Mouse (Mus musculus): ENCODE data around the gene Naa16. TPM values are rescaled to one million over a fixed set of nuclear protein-coding genes. Genes with fewer than 3 reads are reported as not detected.
A peak's percentile ranks its signal among the peaks of the same experiment; 100 is the strongest.

Gene Naa16
- polyA plus RNA-seq, 1 experiment from 2014 or later, result 16.8 TPM

DNA sequence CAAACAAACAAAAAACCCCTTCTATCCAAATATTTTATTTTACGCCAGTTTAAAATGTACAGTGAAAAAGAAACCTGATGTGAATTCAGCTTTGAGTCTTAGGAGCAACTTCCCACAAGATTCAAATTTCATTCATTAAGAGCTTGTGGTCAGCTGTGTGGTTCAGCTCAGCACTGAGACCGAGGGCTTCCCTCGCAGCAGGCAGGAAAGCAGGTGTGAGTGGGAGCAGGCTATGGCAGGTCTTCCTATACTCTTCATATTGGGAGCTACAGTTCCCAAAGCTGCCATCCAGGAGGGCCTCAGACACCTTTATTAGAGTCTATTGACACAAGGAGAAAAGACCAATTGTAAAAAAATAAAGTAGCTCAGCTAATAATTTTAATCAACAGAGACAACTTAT lies 55.0 kb downstream of the Naa16 start:
- no peak overlapping the region for H3K4me3 ChIP-seq (ENCODE audit: low read depth, low read length)
- TF ChIP-seq CTCF (IDR thresholded peaks at IDR 0.05; ENCODE audit: low read depth), result no peak
- peaks cover 35% of the 10 kb centered on the region for H3K36me3 ChIP-seq (ENCODE audit: control insufficient read depth, insufficient read depth)
- no peaks in the 10 kb centered on the region for H3K9me3 ChIP-seq (ENCODE audit: control insufficient read depth)
- WGBS, result 88% methylated on average over 3 of the region's 3 CpGs
- no peak overlapping the region for H3K4me2 ChIP-seq (replicated peaks; ENCODE audit: low read depth)
- H3K9ac ChIP-seq (ENCODE audit: low read depth, low read length), result no peak overlapping the region
- no peaks in the 10 kb centered on the region for H3K27me3 ChIP-seq (replicated peaks; ENCODE audit: control insufficient read depth, insufficient read depth, low read length)
- no peaks in the 10 kb centered on the region for H3K4me1 ChIP-seq (replicated peaks; ENCODE audit: control insufficient read depth, insufficient read depth, low read length)
- H3K27ac ChIP-seq (ENCODE audit: low read depth, low read length), result no peak overlapping the region
- no peak for ATAC-seq

DNA sequence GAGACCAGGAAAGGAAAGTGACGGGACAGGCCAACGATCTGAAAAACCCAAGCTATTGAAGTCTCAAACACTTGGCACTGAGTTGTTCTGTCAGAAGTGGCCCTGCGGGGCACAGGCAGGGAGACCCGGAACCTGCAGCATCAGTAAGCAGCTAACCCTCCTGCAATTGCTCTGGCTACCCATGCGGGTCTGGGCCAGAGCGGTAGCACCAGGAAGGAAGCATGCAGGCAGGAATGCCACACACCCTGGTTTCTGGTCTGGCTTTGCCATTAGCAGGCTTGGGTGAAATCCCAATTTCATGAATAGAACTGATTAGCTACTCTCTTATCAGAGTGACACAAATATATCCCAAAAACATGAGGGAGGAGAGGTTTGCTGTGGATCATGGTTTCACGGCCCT lies 58.6 kb downstream of the Naa16 start:
- no peak for ATAC-seq
- H3K9ac ChIP-seq (ENCODE audit: low read depth, low read length), result no peak overlapping the region
- no peaks in the 10 kb centered on the region for H3K4me1 ChIP-seq (replicated peaks; ENCODE audit: control insufficient read depth, insufficient read depth, low read length)
- WGBS, result 80% methylated on average over 7 of the region's 7 CpGs
- no peak for TF ChIP-seq CTCF (IDR thresholded peaks at IDR 0.05; ENCODE audit: low read depth)
- H3K4me3 ChIP-seq (ENCODE audit: low read depth, low read length), result no peak overlapping the region
- no peaks in the 10 kb centered on the region for H3K27me3 ChIP-seq (replicated peaks; ENCODE audit: control insufficient read depth, insufficient read depth, low read length)
- H3K9me3 ChIP-seq (ENCODE audit: control insufficient read depth), result no peaks in the 10 kb centered on the region
- peaks cover 16% of the 10 kb centered on the region for H3K36me3 ChIP-seq (ENCODE audit: control insufficient read depth, insufficient read depth)
- H3K4me2 ChIP-seq (replicated peaks; ENCODE audit: low read depth), result no peak overlapping the region
- no peak overlapping the region for H3K27ac ChIP-seq (ENCODE audit: low read depth, low read length)

- 55% methylated on average over 16 of the region's 16 CpGs for WGBS
- no peaks in the 10 kb centered on the region for H3K27me3 ChIP-seq (replicated peaks; ENCODE audit: control insufficient read depth, insufficient read depth, low read length)
- no peaks in the 10 kb centered on the region for H3K4me1 ChIP-seq (replicated peaks; ENCODE audit: control insufficient read depth, insufficient read depth, low read length)
- H3K4me2 ChIP-seq (replicated peaks; ENCODE audit: low read depth), result peak overlapping the region; percentile 33
- no peak for TF ChIP-seq CTCF (IDR thresholded peaks at IDR 0.05; ENCODE audit: low read depth)
- H3K9ac ChIP-seq (ENCODE audit: low read depth, low read length), result no peak overlapping the region
- no peak overlapping the region for H3K4me3 ChIP-seq (ENCODE audit: low read depth, low read length)
- H3K27ac ChIP-seq (ENCODE audit: low read depth, low read length), result no peak overlapping the region
- no peaks in the 10 kb centered on the region for H3K9me3 ChIP-seq (ENCODE audit: control insufficient read depth)
- peaks cover 8% of the 10 kb centered on the region for H3K36me3 ChIP-seq (ENCODE audit: control insufficient read depth, insufficient read depth)
- ATAC-seq, result no peak; the same call in 1 of the 2 replicates
Measured at GRCm38 (mm10) chr14:79330944-79331561, 59.5 kb downstream of the Naa16 start.

GRCm38 (mm10) chr14:79327033-79327432 lies 63.5 kb downstream of the Naa16 start:
- no peaks in the 10 kb centered on the region for H3K27me3 ChIP-seq (replicated peaks; ENCODE audit: control insufficient read depth, insufficient read depth, low read length)
- WGBS, result 24% methylated on average over 5 of the region's 5 CpGs
- TF ChIP-seq CTCF (IDR thresholded peaks at IDR 0.05; ENCODE audit: low read depth), result peak; percentile 75
- no peak overlapping the region for H3K9ac ChIP-seq (ENCODE audit: low read depth, low read length)
- H3K27ac ChIP-seq (ENCODE audit: low read depth, low read length), result no peak overlapping the region
- no peaks in the 10 kb centered on the region for H3K4me1 ChIP-seq (replicated peaks; ENCODE audit: control insufficient read depth, insufficient read depth, low read length)
- no peak overlapping the region for H3K4me2 ChIP-seq (replicated peaks; ENCODE audit: low read depth)
- no peaks in the 10 kb centered on the region for H3K36me3 ChIP-seq (ENCODE audit: control insufficient read depth, insufficient read depth)
- H3K4me3 ChIP-seq (ENCODE audit: low read depth, low read length), result no peak overlapping the region
- ATAC-seq, result no peak
- H3K9me3 ChIP-seq (ENCODE audit: control insufficient read depth), result no peaks in the 10 kb centered on the region

DNA sequence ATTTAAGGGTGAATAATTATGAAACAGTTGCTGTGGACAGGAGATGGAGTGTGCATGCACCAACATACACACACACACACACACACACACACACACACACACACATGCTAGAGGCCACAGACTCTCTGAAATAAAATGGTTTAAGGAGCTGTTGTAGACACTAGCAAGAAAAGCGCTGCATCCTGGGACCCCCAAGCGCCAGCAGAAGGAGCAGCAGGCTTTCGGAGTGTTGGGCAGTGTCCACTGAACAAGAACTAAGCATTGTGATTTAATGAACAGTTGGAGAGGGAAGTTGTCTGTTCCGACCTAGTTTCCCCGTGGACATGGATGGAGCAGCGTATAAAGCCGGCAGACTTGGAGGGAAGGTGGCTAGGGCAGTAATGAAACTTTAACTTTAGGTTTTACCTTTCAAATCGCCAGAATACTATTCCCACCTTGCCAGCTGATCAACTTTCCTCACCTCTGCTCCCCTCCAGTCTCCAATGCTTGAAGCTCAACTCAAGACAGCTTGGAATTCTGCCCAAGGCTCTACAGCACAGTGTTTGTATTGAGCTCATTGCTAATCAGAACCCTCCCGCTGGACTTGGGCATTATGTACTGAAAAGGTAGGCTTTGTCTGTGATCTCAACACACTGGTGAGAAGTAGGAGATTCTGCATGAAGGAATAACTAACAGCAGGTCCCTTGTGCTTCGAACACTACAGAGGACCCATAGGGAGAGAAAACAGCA lies 66.3 kb downstream of the Naa16 start:
- no peak for ATAC-seq
- WGBS, result 83% methylated on average over 10 of the region's 10 CpGs
- no peak overlapping the region for H3K9ac ChIP-seq (ENCODE audit: low read depth, low read length)
- H3K36me3 ChIP-seq (ENCODE audit: control insufficient read depth, insufficient read depth), result no peaks in the 10 kb centered on the region
- no peak overlapping the region for H3K4me3 ChIP-seq (ENCODE audit: low read depth, low read length)
- H3K4me1 ChIP-seq (replicated peaks; ENCODE audit: control insufficient read depth, insufficient read depth, low read length), result no peaks in the 10 kb centered on the region
- no peaks in the 10 kb centered on the region for H3K9me3 ChIP-seq (ENCODE audit: control insufficient read depth)
- no peak for TF ChIP-seq CTCF (IDR thresholded peaks at IDR 0.05; ENCODE audit: low read depth)
- H3K4me2 ChIP-seq (replicated peaks; ENCODE audit: low read depth), result no peak overlapping the region
- no peak overlapping the region for H3K27ac ChIP-seq (ENCODE audit: low read depth, low read length)
- no peaks in the 10 kb centered on the region for H3K27me3 ChIP-seq (replicated peaks; ENCODE audit: control insufficient read depth, insufficient read depth, low read length)

DNA sequence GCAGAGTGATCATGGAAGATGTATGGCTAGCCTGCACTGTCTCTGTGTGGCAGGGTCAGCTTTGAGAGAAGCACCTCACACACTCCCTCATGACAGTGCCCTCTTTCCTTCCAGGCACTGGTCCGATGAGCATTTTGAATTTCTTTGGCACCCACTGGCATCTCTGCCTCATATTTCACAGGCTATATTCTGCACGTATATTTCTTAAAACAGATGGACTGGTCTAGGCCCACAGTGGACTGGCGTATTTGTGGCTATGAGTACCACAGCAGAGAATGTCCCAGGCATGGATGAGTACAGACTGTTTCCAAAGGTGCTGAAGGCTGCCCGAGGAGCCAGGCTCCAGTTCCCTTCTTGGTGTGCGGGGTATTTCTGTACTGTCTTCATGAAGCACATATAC lies 68.7 kb downstream of the Naa16 start:
- no peaks in the 10 kb centered on the region for H3K9me3 ChIP-seq (ENCODE audit: control insufficient read depth)
- no peak overlapping the region for H3K4me3 ChIP-seq (ENCODE audit: low read depth, low read length)
- H3K4me2 ChIP-seq (replicated peaks; ENCODE audit: low read depth), result no peak overlapping the region
- no peak overlapping the region for H3K9ac ChIP-seq (ENCODE audit: low read depth, low read length)
- no peaks in the 10 kb centered on the region for H3K27me3 ChIP-seq (replicated peaks; ENCODE audit: control insufficient read depth, insufficient read depth, low read length)
- 85% methylated on average over 5 of the region's 5 CpGs for WGBS
- no peaks in the 10 kb centered on the region for H3K4me1 ChIP-seq (replicated peaks; ENCODE audit: control insufficient read depth, insufficient read depth, low read length)
- TF ChIP-seq CTCF (IDR thresholded peaks at IDR 0.05; ENCODE audit: low read depth), result no peak
- H3K27ac ChIP-seq (ENCODE audit: low read depth, low read length), result no peak overlapping the region
- ATAC-seq, result no peak
- no peaks in the 10 kb centered on the region for H3K36me3 ChIP-seq (ENCODE audit: control insufficient read depth, insufficient read depth)
